Mouse (Mus musculus) intestine, postnatal 0 days (tissue): ENCODE measurements around the gene Cradd. TPM values are rescaled to one million over a fixed set of nuclear protein-coding genes. Genes with fewer than 3 reads are reported as not detected.

Experiments used
- ATAC-seq: fragments of 200-750 bp; cut with Nextera tagmentation; 2 replicates; pipeline ENCODE4 v1.8.0; 2017; ENCODE audit warnings: mild to moderate bottlenecking, moderate TSS enrichment, moderate library complexity
- H3K27ac ChIP-seq: fragments of 300-500 bp; sonication (generic); 2 replicates; pipeline ENCODE4 v1.5.1; 2014; ENCODE audit warnings: mild to moderate bottlenecking, low read depth, low read length, moderate library complexity
- H3K27me3 ChIP-seq: fragments of 300-500 bp; sonication (generic); replicated peaks from 2 replicates; pipeline ENCODE4 v1.6.1; 2014; ENCODE audit warnings: low read length, mixed read lengths; ENCODE audit not compliant: control insufficient read depth, insufficient read depth
- H3K36me3 ChIP-seq: fragments of 300-500 bp; sonication (generic); 2 replicates; pipeline ENCODE4 v1.6.1; 2014; ENCODE audit warnings: mild to moderate bottlenecking, moderate library complexity; ENCODE audit not compliant: control insufficient read depth, insufficient read depth
- H3K4me1 ChIP-seq: fragments of 300-500 bp; sonication (generic); replicated peaks from 2 replicates; pipeline ENCODE4 v1.6.1; 2014; ENCODE audit warnings: antibody characterized with exemption, low read length, mixed read lengths; ENCODE audit not compliant: control insufficient read depth, insufficient read depth
- H3K4me2 ChIP-seq: fragments of 300-500 bp; sonication (generic); replicated peaks from 2 replicates; pipeline ENCODE4 v1.6.1; 2014; ENCODE audit warnings: low read depth, mild to moderate bottlenecking, moderate library complexity
- H3K4me3 ChIP-seq: fragments of 300-500 bp; sonication (generic); 2 replicates; pipeline ENCODE4 v1.5.1; 2014; ENCODE audit warnings: low read depth, low read length
- H3K9ac ChIP-seq: fragments of 300-500 bp; sonication (generic); 2 replicates; pipeline ENCODE4 v1.6.1; 2014; ENCODE audit warnings: mild to moderate bottlenecking, low read depth, low read length
- H3K9me3 ChIP-seq: fragments of 300-500 bp; sonication (generic); 2 replicates; pipeline ENCODE4 v1.6.1; 2016; ENCODE audit warnings: mixed run types; ENCODE audit not compliant: control insufficient read depth
- CTCF ChIP-seq: sonication (generic); IDR thresholded peaks from 2 replicates; pipeline ENCODE4 v1.5.1; 2016; ENCODE audit warnings: low read depth, mild to moderate bottlenecking, control low read depth, antibody characterized with exemption, moderate library complexity
- WGBS: fragments of 180-500 bp; shearing (Covaris S2); extraction: QIAGEN DNeasy Blood & Tissue Kit; methylation state at CpG from one replicate; pipeline ENCODE4 v1.1.7; 2014; 5-methylcytosine and 5-hydroxymethylcytosine counted together
- polyA plus RNA-seq: library from polyadenylated mRNA; unstranded; fragments of >200 nt; fragmentation: Nextera tagmentation; extraction: Ambion mirVana; gene quantifications from 2 replicates; pipeline ENCODE4 v1.2.1, GENCODE M21; 2015

Cradd gene
- polyA plus RNA-seq, 1 experiment from 2014 or later: 12.5 TPM

- Histone ChIP-seq H3K27me3 (no peaks in the 10 kb centered on the region), H3K27ac (no peak overlapping the region), H3K4me2 (no peak overlapping the region), H3K36me3 (no peaks in the 10 kb centered on the region), H3K9me3 (no peaks in the 10 kb centered on the region), H3K9ac (no peak overlapping the region), H3K4me1 (no peaks in the 10 kb centered on the region), H3K4me3 (no peak overlapping the region)
- ATAC-seq: no peak
- TF ChIP-seq CTCF: no peak
- 69% methylated on average over 4 of the region's 4 CpGs for WGBS
Observed at GRCm38 (mm10) chr10:95225006-95225405, 98.9 kb downstream of the Cradd start.

- peak; percentile 64 for ATAC-seq
- TF ChIP-seq CTCF: no peak
- no peak overlapping the region for H3K4me3 ChIP-seq
- no peak overlapping the region for H3K9ac ChIP-seq
- no peak overlapping the region for H3K27ac ChIP-seq
- peak overlapping the region; percentile 7; the same call in 1 of the 2 replicates for H3K4me2 ChIP-seq
- WGBS: 66% methylated on average over 16 of the region's 16 CpGs
- H3K36me3 ChIP-seq: no peaks in the 10 kb centered on the region
- no peaks in the 10 kb centered on the region for H3K27me3 ChIP-seq
- no peaks in the 10 kb centered on the region for H3K9me3 ChIP-seq
- no peaks in the 10 kb centered on the region for H3K4me1 ChIP-seq
Observed at GRCm38 (mm10) chr10:95223211-95223610, 100.7 kb downstream of the Cradd start.

- Histone ChIP-seq H3K4me1 (no peaks in the 10 kb centered on the region), H3K4me3 (no peak overlapping the region), H3K9ac (no peak overlapping the region), H3K9me3 (no peaks in the 10 kb centered on the region), H3K36me3 (no peaks in the 10 kb centered on the region), H3K27me3 (no peaks in the 10 kb centered on the region), H3K4me2 (no peak overlapping the region), H3K27ac (no peak overlapping the region)
- 74% methylated on average over 9 of the region's 9 CpGs for WGBS
- no peak for TF ChIP-seq CTCF
- no peak for ATAC-seq
Observed at GRCm38 (mm10) chr10:95221914-95222313, 102.0 kb downstream of the Cradd start.

- no peak overlapping the region for H3K4me2 ChIP-seq
- no peak overlapping the region for H3K27ac ChIP-seq
- ATAC-seq: no peak
- H3K4me1 ChIP-seq: no peaks in the 10 kb centered on the region
- WGBS: 72% methylated on average over 3 of the region's 3 CpGs
- H3K9ac ChIP-seq: no peak overlapping the region
- no peaks in the 10 kb centered on the region for H3K9me3 ChIP-seq
- no peak for TF ChIP-seq CTCF
- no peak overlapping the region for H3K4me3 ChIP-seq
- H3K36me3 ChIP-seq: no peaks in the 10 kb centered on the region
- no peaks in the 10 kb centered on the region for H3K27me3 ChIP-seq
Observed at GRCm38 (mm10) chr10:95220536-95220935, 103.4 kb downstream of the Cradd start.

- no peak for ATAC-seq
- Histone ChIP-seq H3K36me3 (no peaks in the 10 kb centered on the region), H3K9ac (no peak overlapping the region), H3K27ac (no peak overlapping the region), H3K4me1 (no peaks in the 10 kb centered on the region), H3K4me3 (no peak overlapping the region), H3K27me3 (no peaks in the 10 kb centered on the region), H3K9me3 (no peaks in the 10 kb centered on the region), H3K4me2 (no peak overlapping the region)
- TF ChIP-seq CTCF: no peak
- 69% methylated on average over 9 of the region's 9 CpGs for WGBS
Observed at GRCm38 (mm10) chr10:95218683-95219060, 105.3 kb downstream of the Cradd start.

GRCm38 (mm10) chr10:95217956-95218682 is 105.8 kb downstream of the Cradd start:
- H3K4me1 ChIP-seq: no peaks in the 10 kb centered on the region
- peak; percentile 63 for TF ChIP-seq CTCF
- no peak for ATAC-seq
- H3K4me2 ChIP-seq: no peak overlapping the region
- H3K4me3 ChIP-seq: no peak overlapping the region
- H3K27ac ChIP-seq: no peak overlapping the region
- H3K9ac ChIP-seq: no peak overlapping the region
- H3K36me3 ChIP-seq: no peaks in the 10 kb centered on the region
- no peaks in the 10 kb centered on the region for H3K9me3 ChIP-seq
- no peaks in the 10 kb centered on the region for H3K27me3 ChIP-seq
- WGBS: 59% methylated on average over 18 of the region's 18 CpGs
